Mouse (Mus musculus) 416B (cell line): ENCODE data around the gene Pi4ka.

Source experiments
- DNase-seq: peaks from one replicate; pipeline ENCODE4 v3.0.0; 2011; ENCODE audit warnings: low read depth

Gene Pi4ka

DNA sequence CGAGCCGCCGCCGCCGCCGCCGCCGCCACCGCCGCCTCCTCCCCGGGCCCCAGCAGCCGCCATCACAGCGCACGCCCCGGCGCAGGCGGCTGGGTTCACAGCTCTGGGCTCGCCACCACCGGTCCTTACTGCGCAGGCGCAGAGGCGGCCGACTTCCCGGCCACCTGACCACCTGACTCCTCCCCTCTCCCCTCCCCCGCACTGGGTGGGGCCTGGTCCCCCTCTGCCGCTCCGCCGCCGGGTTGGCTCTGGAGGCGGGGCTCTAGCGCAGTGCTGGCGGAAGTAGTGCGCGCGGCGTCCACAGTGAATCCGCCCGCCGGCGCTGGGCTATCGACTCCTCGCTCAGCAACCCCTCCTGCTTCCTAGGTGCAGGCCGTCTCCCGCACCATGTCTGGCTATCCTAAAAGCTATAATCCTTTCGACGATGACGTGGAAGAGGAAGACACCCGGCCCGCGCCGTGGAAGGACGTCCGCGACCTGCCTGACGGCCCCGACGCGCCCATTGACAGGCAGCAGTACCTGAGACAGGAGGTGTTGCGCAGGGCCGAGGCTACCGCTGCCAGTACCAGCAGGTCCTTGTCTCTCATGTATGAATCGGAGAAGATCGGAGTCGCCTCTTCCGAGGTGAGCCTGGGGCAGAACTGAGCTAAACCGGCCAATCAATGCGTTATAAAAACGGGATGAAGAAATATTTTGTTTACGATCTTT, at the start of gene Pi4ka, which contains the start of gene Snap29:
Gene Pi4ka, minus strand, starts transcription at position 579 of the 708 bp plus-strand sequence.
Gene Snap29, plus strand, starts transcription at position 251 of the 708 bp plus-strand sequence.
- peak; percentile 96 for DNase-seq

DNA sequence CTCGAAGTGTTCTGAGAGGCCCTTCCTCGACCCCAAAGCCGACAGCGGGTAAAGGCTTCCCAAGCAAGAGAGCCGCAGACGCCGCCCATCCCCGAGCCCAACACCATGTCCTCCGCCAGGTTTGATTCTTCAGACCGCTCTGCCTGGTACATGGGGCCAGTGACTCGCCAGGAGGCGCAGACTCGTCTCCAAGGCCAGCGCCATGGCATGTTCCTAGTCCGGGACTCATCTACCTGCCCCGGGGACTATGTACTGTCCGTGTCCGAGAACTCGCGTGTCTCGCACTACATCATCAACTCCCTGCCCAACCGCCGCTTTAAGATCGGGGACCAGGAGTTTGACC, 46.2 kb upstream of the Pi4ka start:
- DNase-seq: no peak

DNA sequence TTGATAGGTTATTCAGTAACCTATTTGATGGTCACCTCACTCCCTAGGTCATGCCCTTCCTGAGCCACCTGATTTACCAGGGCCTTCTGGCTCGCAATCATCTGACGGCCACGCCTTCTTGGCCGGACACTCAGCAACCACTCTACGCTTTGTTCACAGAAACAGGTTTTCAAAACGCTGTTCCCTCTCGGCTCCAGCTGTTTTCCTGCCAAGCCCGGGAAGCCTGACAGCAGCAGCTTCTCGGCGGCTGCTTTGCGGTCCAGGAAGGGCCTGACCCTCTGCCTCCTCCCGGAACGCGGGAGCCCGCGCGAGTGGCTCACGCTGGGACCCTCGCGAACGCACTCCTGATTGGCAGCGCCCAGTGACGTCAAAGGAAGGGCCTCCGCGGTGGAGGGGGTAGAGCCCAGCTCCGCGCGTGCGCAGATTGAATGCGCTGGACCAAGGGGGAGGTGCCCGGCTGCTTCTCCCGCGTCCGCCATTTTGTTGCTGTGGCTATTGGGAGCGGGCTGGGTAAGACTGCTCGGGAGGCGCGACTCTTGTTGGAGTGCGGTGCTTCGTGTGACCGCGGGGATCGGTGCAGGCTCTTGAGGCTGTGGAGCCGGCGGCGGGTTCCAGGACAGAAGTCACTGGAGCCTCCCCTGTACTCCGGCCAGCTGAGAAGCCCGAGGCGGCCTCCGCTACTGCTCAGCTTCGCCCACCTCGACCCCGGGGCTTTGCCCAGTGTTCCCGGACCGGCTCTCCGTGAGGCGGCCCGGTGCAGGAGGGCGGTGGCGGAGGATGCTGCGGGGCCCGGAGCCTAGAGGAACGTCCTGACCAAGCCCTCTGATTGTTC, 45.6 kb upstream of the Pi4ka start, which contains the start of gene Crkl:
Gene Crkl, plus strand, starts transcription at position 447 of the 832 bp plus-strand sequence.
- DNase-seq: peak; percentile 97

DNA sequence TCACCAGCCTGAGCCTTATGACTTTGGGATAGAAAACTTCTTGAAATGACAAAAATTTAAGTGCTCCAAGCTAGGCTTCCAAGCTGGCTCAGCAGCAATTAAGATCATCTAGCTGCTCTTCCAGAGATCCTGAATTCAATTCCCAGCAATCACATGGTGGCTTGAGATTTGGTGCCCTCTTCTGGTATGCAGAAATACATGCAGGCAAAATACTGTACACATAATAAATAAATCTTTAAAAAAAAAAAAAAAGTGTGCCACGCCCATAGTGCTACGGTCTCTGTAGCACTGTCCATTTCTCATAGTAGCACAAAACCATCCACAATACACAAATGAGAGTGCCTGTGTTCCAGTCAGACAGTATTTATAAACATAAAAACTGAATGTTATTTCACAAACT, 26.5 kb upstream of the Pi4ka start:
- DNase-seq: peak; percentile 68

DNA sequence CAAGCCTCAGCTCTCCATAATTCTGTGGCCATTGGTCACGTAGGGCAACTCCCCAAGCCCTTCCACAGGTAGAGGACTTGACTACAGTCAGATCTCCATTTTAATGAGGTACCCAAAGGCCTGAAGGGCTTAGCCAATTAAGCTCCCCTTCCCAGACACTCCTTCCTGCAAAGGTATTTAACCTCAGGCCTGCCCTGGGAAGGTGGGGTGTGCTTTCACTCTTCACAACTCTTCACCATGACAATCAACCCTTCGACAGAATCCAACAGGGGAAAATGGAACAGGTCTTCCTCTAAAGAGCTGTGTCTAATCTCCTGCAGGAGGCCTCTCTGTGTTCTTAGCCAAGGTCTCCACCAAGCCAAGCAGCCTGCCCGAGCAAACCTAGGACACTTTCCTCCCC, 16.9 kb upstream of the Pi4ka start:
- DNase-seq: no peak

DNA sequence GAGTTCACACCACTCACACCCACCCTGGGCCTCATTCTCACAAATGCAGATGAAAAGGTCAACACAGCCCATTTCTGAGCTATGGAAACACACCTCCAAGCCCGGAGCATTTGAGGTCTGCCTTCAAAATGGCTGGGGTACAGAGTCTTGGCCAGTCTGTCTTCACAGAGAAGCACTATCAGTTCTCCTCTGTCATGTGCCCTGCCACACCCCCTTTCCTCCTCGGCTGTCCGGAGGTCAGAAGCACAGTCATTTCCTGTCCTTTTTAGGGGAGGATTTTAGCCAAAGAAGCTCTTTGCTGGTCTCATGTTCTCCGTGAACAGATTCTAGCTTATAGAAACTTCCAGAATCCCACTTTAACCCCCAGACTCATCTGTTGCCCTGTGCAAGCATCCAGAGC, 4.1 kb upstream of the Pi4ka start:
- DNase-seq: peak; percentile 86

DNA sequence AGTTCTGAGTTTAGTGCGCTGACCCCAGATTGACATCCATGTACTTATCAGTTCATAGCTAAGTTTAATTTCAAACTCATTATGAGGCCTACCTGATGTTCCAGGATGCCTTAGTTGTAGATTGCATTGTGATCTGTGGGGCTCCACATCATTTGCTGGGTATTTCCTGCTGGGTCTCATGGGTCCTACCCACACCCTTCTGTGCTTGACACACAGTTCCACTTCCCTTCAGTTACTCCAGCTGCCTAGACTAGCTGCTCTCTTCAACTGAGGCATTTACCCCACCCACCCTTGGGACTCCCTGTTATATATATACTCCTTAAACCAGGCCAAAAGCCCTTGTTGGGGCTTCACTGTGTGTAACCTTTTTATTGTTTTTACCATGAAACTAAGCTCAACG, 2.9 kb upstream of the Pi4ka start:
- no peak for DNase-seq

DNA sequence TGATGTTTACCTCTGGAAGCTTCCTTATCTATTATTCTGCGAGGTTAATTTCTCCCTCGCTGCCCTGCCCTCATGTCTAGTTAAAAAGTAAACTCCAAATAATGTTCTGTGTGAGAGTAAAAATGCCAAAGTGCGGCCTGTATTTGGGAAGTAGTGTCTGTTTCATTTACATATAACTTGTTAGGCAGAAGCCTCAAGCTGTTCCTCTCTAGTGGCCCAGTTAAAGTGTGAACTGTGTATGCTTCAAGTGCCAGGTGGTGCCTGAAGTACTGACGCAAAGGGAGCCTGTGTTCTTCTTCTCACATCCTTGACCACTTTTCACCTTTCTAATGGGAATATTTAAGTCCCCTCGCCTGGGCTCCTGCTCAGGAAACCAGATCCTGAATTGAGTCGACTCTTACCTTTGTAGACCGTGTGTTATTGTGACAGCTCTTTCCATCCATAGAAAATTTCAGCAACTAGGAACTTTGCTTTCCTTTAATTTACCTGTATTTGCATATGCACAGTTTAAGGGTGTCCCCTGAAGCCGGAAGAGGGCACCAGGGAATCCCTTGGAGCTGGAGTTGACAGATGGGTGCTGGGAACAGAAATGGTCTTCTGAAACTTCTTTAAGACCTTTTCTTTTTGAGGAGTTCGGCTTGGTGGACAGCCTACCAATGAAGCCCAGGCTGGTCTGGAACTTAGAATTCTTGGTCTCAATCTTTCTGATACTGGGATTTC, 558 bp upstream of the Pi4ka start:
- peak; percentile 35 for DNase-seq

DNA sequence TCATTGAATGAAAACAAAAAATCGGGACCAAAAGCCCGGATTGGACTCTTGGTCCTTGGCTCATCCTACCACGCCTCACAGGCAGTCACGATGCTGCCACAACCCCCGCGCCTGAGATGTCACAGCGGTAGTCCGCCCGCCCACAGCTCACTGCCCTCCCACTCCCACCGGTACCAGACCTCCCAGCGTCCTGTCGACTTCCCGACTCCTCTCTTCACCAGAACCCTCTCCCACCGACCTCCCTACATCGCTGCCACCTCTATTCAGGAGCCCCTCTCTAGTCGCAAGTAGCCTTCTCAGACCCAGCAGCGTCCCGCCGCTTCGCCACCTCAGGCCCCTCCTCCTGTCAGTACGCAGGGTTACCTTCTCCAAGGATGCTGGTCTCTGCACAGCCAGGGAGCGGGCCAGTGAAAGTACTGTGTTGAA, 830 bp downstream of the Pi4ka start:
- DNase-seq: peak; percentile 55

DNA sequence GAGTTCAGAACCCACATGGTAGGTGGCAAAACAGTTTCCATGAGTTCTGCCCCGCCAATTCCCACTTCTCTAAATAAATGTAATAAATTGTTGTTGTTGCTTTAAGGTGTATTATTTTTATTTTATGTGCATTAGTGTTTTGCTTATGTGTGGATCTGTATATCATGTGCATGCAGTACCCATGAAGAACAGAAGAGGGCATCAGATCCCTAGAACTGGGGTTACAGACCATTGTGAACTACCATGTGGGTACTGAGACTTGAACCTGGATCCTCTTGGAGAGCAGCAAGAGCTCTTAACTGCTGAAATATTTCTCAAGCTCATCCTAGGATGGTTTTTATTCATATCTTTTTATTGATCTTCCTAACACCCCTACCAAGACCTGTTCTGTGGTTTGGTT, 3.3 kb downstream of the Pi4ka start:
- DNase-seq: peak; percentile 81

DNA sequence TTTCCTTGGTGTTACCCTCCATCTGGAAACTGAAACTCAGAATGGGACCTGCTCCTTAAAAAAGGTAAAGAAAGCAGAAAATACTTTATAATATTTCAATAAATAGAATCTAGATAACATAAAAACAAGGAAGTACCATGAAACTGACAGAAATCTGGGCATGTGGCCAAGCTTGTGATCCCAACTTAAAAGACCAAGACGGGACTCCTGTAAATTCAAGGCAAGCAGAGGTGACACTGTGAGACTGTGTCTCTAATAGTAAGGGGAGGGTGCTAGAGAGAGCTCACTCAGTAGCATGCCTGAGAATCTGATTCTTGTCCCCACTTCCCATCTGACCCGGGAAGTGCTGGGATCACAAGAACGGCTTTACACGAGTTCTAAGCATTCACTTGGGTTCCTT, 13.3 kb downstream of the Pi4ka start:
- DNase-seq: peak; percentile 30

DNA sequence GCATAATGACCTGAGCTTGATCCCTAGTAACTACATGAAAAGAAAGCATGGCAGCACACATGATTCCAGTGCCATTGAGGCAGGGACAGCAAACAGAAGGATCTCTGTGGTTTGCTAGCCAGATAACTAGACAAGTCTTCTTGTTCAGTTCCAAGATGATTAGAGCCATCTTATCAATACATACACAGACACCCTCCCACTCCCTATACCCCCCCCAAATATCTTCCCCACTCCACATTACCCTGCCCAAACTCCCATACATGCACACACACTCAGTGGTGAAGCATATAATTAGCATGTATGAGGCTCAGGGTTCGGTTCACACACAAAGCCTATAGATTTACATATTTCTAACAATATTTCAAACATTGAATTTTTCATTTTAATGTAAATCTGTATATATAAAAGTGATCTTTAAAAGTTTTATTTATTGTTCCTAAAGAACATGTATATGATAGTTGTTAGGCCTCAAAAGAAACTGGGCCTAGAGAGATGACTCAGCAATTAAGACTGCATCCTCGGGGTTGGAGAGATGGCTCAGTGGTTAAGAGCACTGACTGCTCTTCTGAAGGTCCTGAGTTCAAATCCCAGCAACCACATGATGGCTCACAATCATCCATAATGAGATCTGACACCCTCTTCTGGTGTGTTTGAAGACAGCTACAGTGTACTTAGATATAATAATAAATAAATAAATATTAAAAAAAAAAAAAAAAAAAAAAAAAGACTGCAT, 22.4 kb downstream of the Pi4ka start:
- DNase-seq: no peak

DNA sequence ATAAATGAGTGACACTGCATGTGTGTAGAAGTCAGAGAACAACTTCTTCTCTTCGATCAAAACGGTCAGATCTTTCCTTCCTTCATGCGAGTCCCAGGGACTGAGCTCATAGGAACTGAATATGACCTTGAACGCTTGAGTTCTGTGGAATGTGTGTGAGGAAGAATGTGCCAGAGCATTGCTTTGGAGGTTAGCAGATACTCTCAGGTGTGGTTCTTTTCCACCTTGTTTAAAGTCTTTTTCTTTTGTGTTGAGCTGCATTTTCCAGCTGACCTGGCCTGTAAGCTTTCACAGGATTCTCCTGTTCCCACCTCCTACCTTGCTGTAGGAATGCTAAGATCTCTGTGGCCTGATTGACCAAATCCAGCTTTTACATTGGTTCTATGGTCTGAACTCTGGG, 23.8 kb downstream of the Pi4ka start:
- no peak for DNase-seq

DNA sequence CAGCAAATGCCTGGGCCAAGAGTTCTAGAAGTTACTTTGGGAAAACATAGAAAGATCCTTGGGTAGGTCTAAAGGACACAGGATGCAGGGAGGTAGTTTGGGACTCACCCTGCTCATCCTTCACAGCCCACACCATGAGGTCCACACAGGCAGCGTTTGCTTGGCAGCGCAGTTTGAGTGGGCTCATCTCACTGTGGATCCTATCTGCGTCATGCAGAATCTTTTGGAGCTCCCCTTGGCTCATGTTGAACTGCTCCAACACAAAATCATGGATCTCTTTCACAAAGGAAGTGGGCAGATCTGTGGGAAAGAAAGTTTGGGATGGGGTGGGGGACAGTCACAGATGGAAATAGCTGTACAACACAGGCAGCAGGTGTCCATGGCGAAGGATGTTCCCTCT, 47.3 kb downstream of the Pi4ka start:
- no peak for DNase-seq

DNA sequence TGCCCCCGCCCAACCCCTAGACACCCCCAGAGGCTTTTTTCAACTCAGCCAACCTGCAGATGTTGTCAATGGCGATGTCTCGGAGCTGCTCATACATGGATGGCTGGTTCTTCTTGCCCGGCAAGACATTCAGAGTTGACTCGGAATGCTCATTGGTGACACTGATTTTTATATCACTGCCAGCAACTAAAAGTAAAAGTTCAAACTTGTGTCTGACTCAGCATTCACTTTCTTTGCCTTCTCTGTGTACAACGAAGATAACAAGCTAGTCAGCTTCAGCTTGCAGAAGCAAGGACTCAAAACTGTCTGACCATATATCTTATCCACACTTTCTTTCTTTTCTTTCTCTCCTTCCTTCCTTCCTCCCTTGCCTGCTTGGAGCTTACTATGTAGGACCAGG, 50.1 kb downstream of the Pi4ka start:
- DNase-seq: no peak

DNA sequence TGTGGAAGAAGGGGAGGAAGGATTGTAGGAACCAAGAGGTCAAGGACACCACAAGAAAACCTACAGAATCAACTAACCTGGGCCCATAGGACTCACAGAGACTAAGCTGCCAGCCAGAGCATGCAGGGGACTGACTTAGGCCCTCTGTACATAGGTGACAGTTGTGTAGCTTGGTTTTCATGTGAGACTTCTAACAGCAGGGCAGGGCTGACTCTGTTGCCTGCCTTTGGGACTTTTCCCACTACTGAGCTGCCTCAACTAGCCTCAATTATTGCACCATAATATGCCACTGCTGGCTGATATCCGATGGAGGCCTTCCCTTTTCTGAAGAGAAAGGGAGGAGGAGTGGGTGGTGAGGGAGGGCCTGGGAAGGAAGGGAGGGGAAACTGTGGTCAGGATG, 59.3 kb downstream of the Pi4ka start:
- no peak for DNase-seq

DNA sequence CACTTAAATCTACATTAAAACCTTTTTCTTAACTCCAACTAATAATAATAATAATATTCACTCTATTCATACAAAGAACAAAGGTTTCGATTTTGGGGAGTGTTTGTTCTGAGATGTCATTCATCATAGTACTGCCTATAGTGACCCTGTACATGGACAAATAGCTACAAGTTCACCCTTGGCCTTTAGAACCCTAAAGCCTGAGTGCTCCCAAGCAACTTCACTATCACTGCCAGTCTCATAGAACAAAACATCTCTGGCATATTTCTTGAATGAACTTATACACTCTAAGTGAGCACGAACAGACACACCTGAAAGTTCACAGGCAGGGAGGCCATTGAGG, 60.3 kb downstream of the Pi4ka start:
- no peak for DNase-seq

DNA sequence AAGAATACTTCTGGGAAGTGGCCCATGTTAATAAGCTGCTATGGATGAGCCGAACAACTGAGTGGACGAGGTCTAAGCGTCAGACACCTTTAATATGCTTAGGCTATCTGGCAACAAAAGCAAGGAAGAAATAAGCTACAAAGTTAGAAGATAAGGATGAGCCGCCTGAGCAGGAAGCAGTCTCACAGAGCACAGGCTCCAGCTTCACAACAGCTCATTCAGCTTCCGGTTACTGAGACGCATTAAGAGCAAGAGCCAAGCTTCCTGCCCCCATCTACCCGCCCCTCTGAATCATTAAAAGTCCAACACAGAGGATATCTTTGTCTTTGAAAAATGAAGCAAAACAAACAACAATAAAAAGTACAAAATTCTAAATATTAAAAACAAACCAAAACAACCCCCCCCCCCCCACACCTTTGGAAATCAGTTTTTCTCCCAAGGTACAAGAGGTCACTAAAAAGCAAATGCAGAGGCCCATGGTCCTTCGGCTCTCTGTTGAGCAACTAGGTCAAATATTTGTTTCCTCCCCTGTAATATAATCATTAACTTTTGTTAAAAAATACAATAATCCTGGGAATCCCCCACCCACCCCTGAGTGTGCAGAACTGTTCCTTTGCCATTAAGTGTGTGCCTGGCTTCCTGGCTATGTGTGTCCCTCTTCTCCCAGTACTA, 60.8 kb downstream of the Pi4ka start:
- no peak for DNase-seq

DNA sequence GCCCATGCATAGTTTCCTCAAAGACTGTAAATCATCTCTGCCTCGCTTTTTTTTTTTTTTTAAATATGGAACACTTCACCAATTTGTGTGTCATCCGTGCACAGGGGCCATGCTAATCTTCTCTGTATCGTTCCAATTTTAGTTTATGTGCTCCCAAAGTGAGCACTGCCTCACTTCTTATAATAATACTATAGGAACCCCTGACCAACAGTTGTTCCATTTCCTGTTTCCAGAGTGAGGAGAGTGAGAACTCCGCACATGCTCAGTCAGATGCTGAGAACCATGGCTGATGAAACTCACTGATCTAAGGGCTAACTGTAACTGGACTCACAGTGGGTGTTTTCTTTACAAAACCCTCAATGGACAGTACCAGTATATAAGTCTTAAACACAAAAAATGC, 64.3 kb downstream of the Pi4ka start:
- DNase-seq: no peak

DNA sequence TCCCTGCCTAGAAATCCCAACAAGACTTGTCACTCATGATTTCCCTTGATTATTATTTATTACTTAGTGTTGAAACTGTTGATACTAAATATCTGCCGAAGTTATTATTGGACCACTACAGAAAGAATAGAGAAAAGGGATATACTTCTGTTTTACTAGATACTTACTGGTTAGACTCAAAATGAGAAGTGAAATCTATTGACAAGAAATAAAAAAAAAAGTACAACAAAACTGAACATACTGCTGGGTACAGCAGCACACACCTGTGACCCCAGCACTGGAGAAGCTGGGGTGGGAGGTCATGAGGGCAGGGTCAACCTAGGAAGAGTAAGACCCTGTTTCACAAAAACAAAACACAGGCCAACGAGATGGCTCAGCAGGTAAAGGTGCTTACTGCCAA, 65.4 kb downstream of the Pi4ka start:
- DNase-seq: no peak

DNA sequence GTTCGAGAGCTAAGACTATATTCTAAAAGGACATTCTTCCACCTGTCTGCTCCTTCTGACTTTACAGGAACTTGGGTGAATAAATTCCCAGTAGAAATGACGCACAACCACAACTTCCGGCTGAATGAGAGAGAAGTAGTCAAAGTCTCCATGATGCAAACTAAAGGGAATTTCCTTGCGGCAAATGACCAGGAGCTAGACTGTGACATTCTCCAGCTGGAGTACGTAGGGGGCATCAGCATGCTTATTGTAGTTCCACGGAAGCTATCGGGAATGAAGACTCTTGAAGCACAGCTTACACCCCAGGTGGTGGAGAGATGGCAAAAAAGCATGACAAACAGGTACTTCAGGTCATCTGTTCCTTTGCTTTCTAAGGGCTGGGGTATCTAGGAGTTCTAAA, 66.4 kb downstream of the Pi4ka start:
- DNase-seq: no peak

DNA sequence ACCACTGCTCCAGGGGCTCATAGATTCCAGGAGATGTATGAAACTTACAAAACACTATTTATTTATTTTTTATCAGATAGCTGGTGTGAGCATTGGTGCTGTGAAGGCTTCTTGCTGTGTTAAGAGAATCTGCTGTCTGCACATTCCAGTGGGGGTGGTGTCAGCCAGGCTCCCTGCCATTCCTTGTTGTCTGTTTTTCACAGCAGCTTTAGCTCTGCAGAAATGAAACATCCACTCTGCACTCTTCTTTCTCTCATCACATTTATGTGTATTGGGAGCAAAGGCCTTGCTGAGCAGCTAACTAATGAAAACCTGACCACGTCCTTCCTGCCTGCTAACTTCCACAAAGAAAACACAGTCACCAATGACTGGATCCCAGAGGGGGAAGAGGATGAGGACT, 70.0 kb downstream of the Pi4ka start:
- DNase-seq: no peak
